Comparison of ENCODE assay signal across 12 mouse cellular contexts in the genomic region with DNA sequence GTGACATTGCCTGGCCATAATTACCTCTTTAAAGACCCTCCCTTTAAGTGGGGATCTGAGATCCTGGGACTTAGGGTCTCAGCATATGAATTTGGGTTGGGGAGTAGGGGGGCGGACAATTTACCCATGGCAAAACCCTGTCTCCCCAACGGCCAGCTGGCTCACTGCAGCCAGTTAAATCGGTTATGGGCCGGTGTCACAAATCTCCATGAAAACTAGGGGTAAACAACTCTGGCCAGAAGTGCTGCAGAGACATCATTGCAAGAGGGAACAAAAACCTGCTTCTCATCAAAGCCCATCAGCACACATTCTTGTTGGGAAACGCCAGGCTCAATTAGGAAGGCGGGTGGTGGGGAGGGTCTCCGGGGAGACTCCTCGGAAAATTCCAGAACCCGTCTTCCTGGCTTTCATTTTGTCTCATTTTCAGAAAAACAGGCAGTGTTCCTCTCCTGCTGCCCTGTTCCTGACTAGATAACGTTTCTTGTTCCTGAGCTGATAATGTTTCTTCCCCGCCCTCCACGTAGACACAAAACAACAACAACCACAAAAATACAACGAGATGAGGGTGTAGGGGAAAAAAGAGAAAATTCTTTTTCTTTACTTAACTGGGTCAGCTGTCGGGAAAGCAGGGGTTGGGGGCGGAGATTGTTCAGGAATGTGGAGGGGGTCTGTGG. TPM values are rescaled to one million over a fixed set of nuclear protein-coding genes. Genes with fewer than 3 reads are reported as not detected.
DNase-seq lines count a peak whose midpoint lies in the region; ATAC-seq and TF ChIP-seq lines count a peak whose summit lies in the region.
"Had no signal": no experiment of that assay in that cellular context is flagged by ENCODE, and none has a peak within 500 bp of the region (broad histone marks: within the 10 kb centered on the region; RNA-seq: fewer than 3 reads in every experiment).

No protein-coding gene starts in this region.

- intact Hi-C loops in gastrocnemius, adult 2 months (cut with DNase I): no loop called here

- no peaks in the 10 kb centered on the region for H3K36me3 ChIP-seq in liver, embryonic 11.5 days (ENCODE audit: control insufficient read depth, insufficient read depth, low read length)
- H3K36me3 ChIP-seq in limb, embryonic 12.5 days: no peaks in the 10 kb centered on the region
- H3K36me3 ChIP-seq: G1E had no signal

- H3K4me3 ChIP-seq in gastrocnemius, adult 2 months: no peak overlapping the region
- H3K4me3 ChIP-seq in liver, embryonic 11.5 days (ENCODE audit: low read depth, low read length): no peak overlapping the region
- no peak overlapping the region for H3K4me3 ChIP-seq in limb, embryonic 12.5 days (replicated peaks)

- ATAC-seq in liver, embryonic 11.5 days (replicated peaks; ENCODE audit: low FRiP score): 0 out of 2 replicates have a peak, but pooled peaks have one; percentile 37
- ATAC-seq in limb, embryonic 12.5 days (ENCODE audit: insufficient number of reproducible peaks, insufficient read depth, low FRiP score, low TSS enrichment, low read depth): no peak
- ATAC-seq in CD4-positive, CD25-positive, alpha-beta regulatory T cell, adult 4 months: no peak
- ATAC-seq: activated CD4-positive, CD25-positive, alpha-beta regulatory T cell, adult 4 months had no signal

- H3K9me3 ChIP-seq in liver, embryonic 11.5 days (ENCODE audit: control insufficient read depth, low read length): no peaks in the 10 kb centered on the region
- no peaks in the 10 kb centered on the region for H3K9me3 ChIP-seq in limb, embryonic 12.5 days
- H3K9me3 ChIP-seq: G1E had no signal

- peaks cover 12% of the 10 kb centered on the region; the same call in 1 of the 2 replicates for H3K4me1 ChIP-seq in liver, embryonic 11.5 days (replicated peaks; ENCODE audit: control insufficient read depth, insufficient read depth, low read length)
- peaks cover 15% of the 10 kb centered on the region for H3K4me1 ChIP-seq in limb, embryonic 12.5 days (replicated peaks)

- no peak for DNase-seq in gastrocnemius, adult 2 months
- no peak for DNase-seq in gastrocnemius, postnatal 4 days (ENCODE audit: low spot score in 2 of 2)
- no peak for DNase-seq in liver, embryonic 11.5 days (ENCODE audit: low spot score)
- no peak for DNase-seq in liver
- peak; percentile 32 for DNase-seq in retina, embryonic 14.5 days (ENCODE audit: low spot score)
- no peak for DNase-seq in ovary, postnatal 36 days (ENCODE audit: low spot score)
- DNase-seq: kidney, adult 9 months; lung, postnatal 4 days had no signal

- peak overlapping the region; percentile 26; the same call in 1 of the 2 replicates for H3K4me2 ChIP-seq in liver, embryonic 11.5 days
- 0 out of 2 replicates have a peak overlapping the region, but pooled peaks have one; percentile 1 for H3K4me2 ChIP-seq in limb, embryonic 12.5 days

- peak overlapping the region; percentile 39 for H3K9ac ChIP-seq in liver, embryonic 11.5 days (ENCODE audit: low read depth, low read length)
- H3K9ac ChIP-seq in limb, embryonic 12.5 days (replicated peaks): 0 out of 2 replicates have a peak overlapping the region, but pooled peaks have one; percentile 4

- TF ChIP-seq CTCF in gastrocnemius, adult 2 months (IDR thresholded peaks at IDR 0.05): no peak

- H3K27me3 ChIP-seq in liver, embryonic 11.5 days (replicated peaks; ENCODE audit: control insufficient read depth, insufficient read depth, low read length): no peaks in the 10 kb centered on the region
- H3K27me3 ChIP-seq in limb, embryonic 12.5 days: no peaks in the 10 kb centered on the region

- H3K27ac ChIP-seq in gastrocnemius, adult 2 months: peak overlapping the region; percentile 51; the same call in 1 of the 2 replicates
- H3K27ac ChIP-seq in liver, embryonic 11.5 days (ENCODE audit: low read depth, low read length): peak overlapping the region; percentile 22
- peak overlapping the region; percentile 73 for H3K27ac ChIP-seq in limb, embryonic 12.5 days

- WGBS in liver, embryonic 11.5 days: 52% methylated on average over 15 of the region's 15 CpGs
- 43% methylated on average over 15 of the region's 15 CpGs for WGBS in limb, embryonic 12.5 days

RNA-seq across cellular contexts. Expression of gene Ube2f, which starts 22.6 kb away (rescaled TPM):
- 10 to 100 TPM; 52.1 to 61.6 TPM for total RNA-seq in gastrocnemius, adult 2 months (2021)
- 10 to 100 TPM; 52.5 to 55.5 TPM for total RNA-seq in gastrocnemius, postnatal 4 days (2021)
- polyA plus RNA-seq in liver, embryonic 11.5 days (2014; fragmentation: Nextera tagmentation; extraction: Ambion mirVana): 78.5 and 81.4 TPM in 2 replicates
- polyA plus RNA-seq in limb, embryonic 12.5 days (2016; fragmentation: Nextera tagmentation; extraction: Ambion mirVana): 70.2 and 71.1 TPM in 2 replicates
- polyA plus RNA-seq in CD4-positive, CD25-positive, alpha-beta regulatory T cell, adult 4 months (2017; shearing (Covaris generic)): 10 to 100 TPM; 85.2 to 93.4 TPM

RNA-seq across cellular contexts. Expression of gene Ramp1, which starts 47.9 kb away (rescaled TPM):
- total RNA-seq in gastrocnemius, adult 2 months (2021): 10 to 100 TPM; 19.0 to 29.3 TPM
- total RNA-seq in gastrocnemius, postnatal 4 days (2021): 10 to 100 TPM; 66.3 to 66.6 TPM
- 3.5 and 4.0 TPM in 2 replicates for polyA plus RNA-seq in liver, embryonic 11.5 days (2014; fragmentation: Nextera tagmentation; extraction: Ambion mirVana)
- 1.1 and 1.9 TPM in 2 replicates for polyA plus RNA-seq in limb, embryonic 12.5 days (2016; fragmentation: Nextera tagmentation; extraction: Ambion mirVana)
- 10 to 100 TPM; 28.9 to 31.6 TPM for polyA plus RNA-seq in CD4-positive, CD25-positive, alpha-beta regulatory T cell, adult 4 months (2017; shearing (Covaris generic))

Comparison
In these comparisons a context has a peak if more than half of its experiments do, and no peak if none do; other contexts are left out.
1. H3K27ac ChIP-seq: peak in every context shown above with its lines; median percentile 73 in limb, embryonic 12.5 days; 51 in gastrocnemius, adult 2 months; 22 in liver, embryonic 11.5 days.